Mouse (Mus musculus) intestine, embryonic 14.5 days (tissue): ENCODE measurements at regions not wholly inside any gene's neighbourhood (a gene's known extent, or its start where the extent isn't known, plus 50 kb on each side); places are given as distances from the start of the nearest gene placed in this dataset.
A peak's percentile ranks its signal among the peaks of the same experiment; 100 is the strongest.

Experiments
- ATAC-seq: fragments of 200-750 bp; cut with Nextera tagmentation; replicated peaks from 2 replicates; pipeline ENCODE4 v1.8.0; 2017; ENCODE audit warnings: low read depth, moderate number of reproducible peaks, moderate TSS enrichment, moderate library complexity; ENCODE audit not compliant: low FRiP score, low TSS enrichment
- DNase-seq: peaks from one replicate; pipeline ENCODE4 v3.0.0-alpha.2; 2018; ENCODE audit warnings: low spot score
- H3K27ac ChIP-seq: fragments of 300-500 bp; sonication (generic); 2 replicates; pipeline ENCODE4 v1.5.1; 2014; ENCODE audit warnings: low read depth, mild to moderate bottlenecking, control low read depth
- H3K27me3 ChIP-seq: fragments of 300-500 bp; sonication (generic); replicated peaks from 2 replicates; pipeline ENCODE4 v1.6.1; 2014; ENCODE audit warnings: low read length, control low read depth; ENCODE audit not compliant: control insufficient read depth, insufficient read depth
- H3K36me3 ChIP-seq: fragments of 300-500 bp; sonication (generic); 2 replicates; pipeline ENCODE4 v1.6.1; 2014; ENCODE audit warnings: low read length, control low read depth; ENCODE audit not compliant: control insufficient read depth, insufficient read depth
- H3K4me1 ChIP-seq: fragments of 300-500 bp; sonication (generic); replicated peaks from 2 replicates; pipeline ENCODE4 v1.6.1; 2014; ENCODE audit warnings: low read length, control low read depth, mixed read lengths; ENCODE audit not compliant: control insufficient read depth, insufficient read depth
- H3K4me2 ChIP-seq: fragments of 300-500 bp; sonication (generic); 2 replicates; pipeline ENCODE4 v1.6.1; 2014; ENCODE audit warnings: low read length
- H3K4me3 ChIP-seq: fragments of 300-500 bp; sonication (generic); 2 replicates; pipeline ENCODE4 v1.5.1; 2014; ENCODE audit warnings: low read depth, low read length, control low read depth, mixed read lengths
- H3K9ac ChIP-seq: fragments of 300-500 bp; sonication (generic); 2 replicates; pipeline ENCODE4 v1.6.1; 2014; ENCODE audit warnings: mild to moderate bottlenecking, low read length
- H3K9me3 ChIP-seq: fragments of 300-500 bp; sonication (generic); 2 replicates; pipeline ENCODE4 v1.6.1; 2016; ENCODE audit warnings: low read length, control low read depth; ENCODE audit not compliant: control insufficient read depth
- WGBS: fragments of 180-500 bp; shearing (Covaris S2); extraction: QIAGEN DNeasy Blood & Tissue Kit; methylation state at CpG from one replicate; pipeline ENCODE4 v1.1.7; 2014; 5-methylcytosine and 5-hydroxymethylcytosine counted together

DNA sequence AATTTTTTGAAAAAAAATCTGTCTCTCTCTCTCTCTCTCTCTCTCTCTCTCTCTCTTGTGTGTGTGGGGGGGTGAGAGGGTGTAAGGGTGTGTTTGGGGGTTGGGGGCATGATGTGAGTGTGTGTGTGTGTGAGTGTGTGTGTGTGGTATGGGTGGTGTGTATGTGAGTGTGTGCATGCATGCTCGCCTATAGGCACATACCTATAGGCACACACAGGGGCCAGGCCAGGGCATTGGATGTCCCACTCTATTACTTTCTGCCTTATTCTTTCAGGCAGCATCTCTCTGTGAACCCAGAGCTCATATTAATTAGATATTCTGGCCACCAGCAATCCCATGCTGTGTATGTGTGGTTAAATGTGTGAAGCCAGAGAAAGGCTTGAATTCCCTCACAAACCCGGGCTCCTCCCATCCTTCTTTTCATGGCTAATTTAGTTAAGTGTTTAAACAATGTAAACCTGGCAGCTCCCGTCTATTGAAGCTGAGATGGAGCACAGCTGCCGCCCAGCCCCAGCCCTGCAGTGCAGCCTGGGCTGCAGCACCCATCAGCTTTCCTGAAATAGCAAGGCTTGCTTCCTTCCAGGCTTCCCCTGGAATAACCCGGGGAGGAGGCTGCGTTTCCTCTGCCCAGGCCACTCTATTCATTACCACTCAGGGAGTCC is 288.8 kb upstream of the Zfp637 start:
- DNase-seq: peak; percentile 65
- H3K27ac ChIP-seq: peak overlapping the region; percentile 71
- ATAC-seq: peak; percentile 89
- H3K9ac ChIP-seq: no peak overlapping the region
- 0 out of 2 replicates have a peak, but pooled peaks cover 11% of the 10 kb centered on the region for H3K4me1 ChIP-seq
- 15% methylated on average over 6 of the region's 6 CpGs for WGBS
- H3K4me3 ChIP-seq: no peak overlapping the region
- H3K4me2 ChIP-seq: no peak overlapping the region
- H3K27me3 ChIP-seq: no peaks in the 10 kb centered on the region
- H3K9me3 ChIP-seq: no peaks in the 10 kb centered on the region
- H3K36me3 ChIP-seq: no peaks in the 10 kb centered on the region

DNA sequence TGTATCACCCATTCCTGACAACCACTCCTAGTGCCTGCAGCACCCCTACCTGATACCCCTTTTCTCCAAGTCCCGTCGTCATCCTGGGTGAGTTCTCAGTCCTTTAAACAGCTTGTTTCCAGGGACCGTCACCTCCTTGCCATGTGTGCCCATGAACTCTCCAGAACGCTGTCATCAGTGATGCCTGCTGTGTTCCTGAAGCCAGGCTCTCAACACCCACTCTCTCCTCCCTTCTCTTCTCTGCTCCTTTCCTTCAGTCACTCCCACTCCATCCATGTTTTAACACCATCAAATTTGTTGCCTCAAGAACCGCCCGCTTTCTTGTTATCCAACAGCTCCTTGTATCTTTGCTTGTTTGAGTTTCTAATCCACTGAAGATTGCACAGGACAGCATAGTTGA is 277.8 kb upstream of the Zfp637 start:
- Histone ChIP-seq H3K27me3 (no peaks in the 10 kb centered on the region), H3K9ac (no peak overlapping the region), H3K4me1 (0 out of 2 replicates have a peak, but pooled peaks cover 4% of the 10 kb centered on the region), H3K4me3 (no peak overlapping the region), H3K27ac (no peak overlapping the region), H3K9me3 (no peaks in the 10 kb centered on the region), H3K36me3 (no peaks in the 10 kb centered on the region), H3K4me2 (no peak overlapping the region)
- 89% methylated on average over 6 of the region's 6 CpGs for whole genome bisulfite sequencing
- DNase-seq: no peak
- no peak for ATAC-seq

DNA sequence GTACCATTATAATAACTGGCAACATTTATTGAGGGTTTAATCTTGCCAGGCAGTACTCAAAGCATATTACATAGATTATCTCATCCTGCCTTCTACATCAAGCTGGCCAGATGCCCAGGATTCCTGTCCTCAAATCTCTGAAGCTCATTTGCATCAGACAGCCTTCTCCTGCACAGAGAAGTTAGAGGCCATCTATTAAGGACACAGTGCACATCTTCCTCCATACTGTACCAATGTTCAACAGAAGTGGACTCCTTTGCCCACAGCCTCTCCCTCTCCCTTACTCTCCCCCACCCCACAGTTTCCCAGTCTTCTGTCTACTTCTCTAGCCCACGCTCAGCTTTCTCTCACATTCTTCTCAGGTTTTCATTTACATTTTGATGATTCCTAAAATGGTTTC is 277.3 kb upstream of the Zfp637 start:
- ATAC-seq: no peak
- no peak overlapping the region for H3K4me2 ChIP-seq
- H3K27ac ChIP-seq: no peak overlapping the region
- no peak overlapping the region for H3K9ac ChIP-seq
- no peaks in the 10 kb centered on the region for H3K9me3 ChIP-seq
- WGBS: 88% methylated on average over 1 of the region's 1 CpGs
- H3K27me3 ChIP-seq: no peaks in the 10 kb centered on the region
- H3K4me3 ChIP-seq: no peak overlapping the region
- H3K36me3 ChIP-seq: no peaks in the 10 kb centered on the region
- no peak for DNase-seq
- H3K4me1 ChIP-seq: 0 out of 2 replicates have a peak, but pooled peaks cover 4% of the 10 kb centered on the region

DNA sequence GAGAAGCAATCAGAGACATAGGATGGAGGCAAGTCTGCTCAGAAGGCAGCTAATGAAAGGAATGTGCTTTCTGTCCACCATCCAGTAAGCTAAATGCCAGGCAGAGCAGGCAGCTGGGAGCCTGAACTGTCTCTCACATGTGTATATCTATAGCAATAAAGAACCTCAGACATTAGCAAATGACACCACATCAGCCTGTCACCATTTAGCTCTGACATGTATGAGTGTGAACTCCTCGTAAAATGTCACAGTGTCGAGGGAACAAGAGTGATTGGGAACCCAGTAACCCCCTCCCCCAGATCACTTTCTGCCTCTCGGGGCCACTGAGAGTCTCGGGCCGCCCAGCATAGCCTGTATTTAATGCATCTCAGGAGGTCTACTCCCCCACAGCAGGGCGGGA is 274.2 kb upstream of the Zfp637 start:
- Histone ChIP-seq H3K4me2 (no peak overlapping the region), H3K27me3 (no peaks in the 10 kb centered on the region), H3K27ac (no peak overlapping the region), H3K36me3 (no peaks in the 10 kb centered on the region), H3K9ac (no peak overlapping the region), H3K9me3 (no peaks in the 10 kb centered on the region), H3K4me3 (no peak overlapping the region), H3K4me1 (peaks cover 14% of the 10 kb centered on the region; the same call in 1 of the 2 replicates)
- ATAC-seq (no peak), DNase-seq (no peak)
- WGBS: 54% methylated on average over 6 of the region's 6 CpGs

DNA sequence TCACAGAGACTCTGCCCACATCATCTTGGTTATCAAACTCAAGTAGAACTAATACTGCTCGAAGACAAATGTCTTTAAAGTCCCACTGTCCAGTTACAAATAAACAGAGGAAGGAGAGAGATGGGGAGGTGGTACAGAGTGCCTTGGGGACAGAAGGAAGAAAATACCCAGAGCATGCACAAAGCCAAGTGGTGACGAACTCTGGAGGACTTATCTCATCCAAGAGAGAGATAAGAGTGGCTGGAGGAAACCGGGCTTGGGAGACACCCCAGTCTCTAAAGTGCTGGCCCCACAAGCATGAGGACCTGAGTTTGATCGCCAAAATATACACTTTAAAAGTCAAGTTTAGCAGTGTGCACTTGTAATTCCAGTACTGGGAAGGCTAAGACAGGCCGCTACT is 273.3 kb upstream of the Zfp637 start:
- ATAC-seq (no peak), DNase-seq (no peak)
- Histone ChIP-seq H3K9ac (no peak overlapping the region), H3K4me3 (no peak overlapping the region), H3K27me3 (no peaks in the 10 kb centered on the region), H3K4me1 (peaks cover 14% of the 10 kb centered on the region; the same call in 1 of the 2 replicates), H3K9me3 (no peaks in the 10 kb centered on the region), H3K36me3 (no peaks in the 10 kb centered on the region), H3K27ac (no peak overlapping the region), H3K4me2 (no peak overlapping the region)
- WGBS: 79% methylated on average over 5 of the region's 5 CpGs

DNA sequence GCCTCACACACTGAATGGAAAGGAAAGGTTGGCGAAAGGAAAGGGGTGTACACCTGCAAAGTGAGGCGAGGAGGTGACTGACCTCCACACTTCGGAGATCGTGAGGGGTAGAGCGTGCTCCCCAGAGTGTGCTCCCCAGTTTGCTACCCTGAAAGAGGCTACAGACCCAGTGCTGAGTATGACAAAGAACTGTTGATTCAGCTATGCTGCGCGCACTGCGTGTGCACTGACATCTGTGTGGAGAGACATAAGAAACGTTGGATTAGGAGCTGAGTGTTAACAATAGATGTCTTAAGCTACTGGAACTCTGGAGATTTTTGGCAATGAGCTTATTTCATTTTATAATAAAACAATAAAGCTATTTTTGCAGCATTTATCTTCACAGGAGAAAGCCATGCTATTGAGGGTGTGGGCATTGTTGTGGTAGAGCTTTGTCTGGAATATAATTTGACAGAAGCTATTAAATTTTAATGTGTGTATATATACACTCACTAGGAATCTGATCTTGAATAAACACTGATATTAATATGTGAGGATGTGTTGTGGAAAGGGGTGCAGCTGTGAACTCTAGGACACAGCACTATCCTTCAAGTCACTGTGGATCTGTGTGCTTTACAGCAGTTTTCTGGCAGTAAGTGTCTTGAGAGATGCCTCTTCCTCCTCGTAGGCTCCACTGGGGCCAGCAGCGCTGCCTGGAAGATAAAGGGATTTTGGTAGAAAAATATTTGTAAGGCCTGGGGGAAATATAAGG is 271.2 kb upstream of the Zfp637 start:
- ATAC-seq (no peak), DNase-seq (peak; percentile 48)
- Histone ChIP-seq H3K27ac (no peak overlapping the region), H3K27me3 (no peaks in the 10 kb centered on the region), H3K4me1 (peaks cover 23% of the 10 kb centered on the region; the same call in 1 of the 2 replicates), H3K9ac (no peak overlapping the region), H3K36me3 (no peaks in the 10 kb centered on the region), H3K4me2 (no peak overlapping the region), H3K4me3 (no peak overlapping the region), H3K9me3 (no peaks in the 10 kb centered on the region)
- WGBS: 63% methylated on average over 11 of the region's 11 CpGs

DNA sequence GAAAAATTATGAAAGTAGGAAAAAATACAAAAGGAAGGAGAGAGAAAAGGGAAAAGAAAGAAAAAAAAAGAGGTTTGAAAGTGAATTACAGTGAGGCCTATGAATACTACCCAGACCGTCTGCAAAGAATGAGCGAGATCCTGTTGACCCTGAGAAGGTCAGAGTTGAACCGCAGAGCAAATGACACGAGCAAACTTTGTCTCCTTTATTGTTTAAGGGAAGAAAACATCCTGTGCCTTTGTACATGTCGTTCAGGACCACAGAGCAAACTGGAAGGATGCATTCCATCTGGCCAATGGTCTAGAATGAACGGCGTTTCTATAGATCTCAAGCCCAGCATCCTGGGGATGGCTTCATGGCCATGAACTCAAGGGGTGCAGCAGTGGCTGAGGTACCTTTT is 270.6 kb upstream of the Zfp637 start:
- 51% methylated on average over 7 of the region's 7 CpGs for WGBS
- no peak for ATAC-seq
- Histone ChIP-seq H3K4me3 (no peak overlapping the region), H3K4me2 (no peak overlapping the region), H3K27ac (no peak overlapping the region), H3K9ac (no peak overlapping the region), H3K27me3 (no peaks in the 10 kb centered on the region), H3K9me3 (no peaks in the 10 kb centered on the region), H3K4me1 (peaks cover 23% of the 10 kb centered on the region; the same call in 1 of the 2 replicates), H3K36me3 (no peaks in the 10 kb centered on the region)
- DNase-seq: peak; percentile 39

DNA sequence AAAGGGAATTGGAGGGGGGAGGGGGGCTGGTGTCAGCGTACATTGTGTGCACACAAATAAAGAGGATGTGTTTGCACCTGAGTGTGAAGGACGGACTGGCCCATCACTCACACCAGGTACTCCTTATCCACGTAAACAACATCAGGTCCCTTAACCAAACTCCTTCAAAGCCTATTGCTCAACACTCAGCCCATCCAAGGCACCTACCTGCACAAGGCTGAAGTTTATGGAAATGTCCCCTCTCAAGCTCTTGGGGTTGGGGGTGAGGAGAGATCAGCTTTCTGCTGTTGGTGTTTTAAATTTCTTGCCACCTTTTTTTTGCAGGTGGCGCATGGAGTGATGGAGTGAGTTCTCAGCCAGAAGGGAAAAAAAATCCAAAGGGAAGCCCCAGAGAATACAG is 270.2 kb upstream of the Zfp637 start:
- no peak for ATAC-seq
- no peak for DNase-seq
- Histone ChIP-seq H3K4me2 (no peak overlapping the region), H3K27ac (no peak overlapping the region), H3K27me3 (no peaks in the 10 kb centered on the region), H3K9me3 (no peaks in the 10 kb centered on the region), H3K4me1 (peaks cover 22% of the 10 kb centered on the region; the same call in 1 of the 2 replicates), H3K4me3 (no peak overlapping the region), H3K9ac (no peak overlapping the region), H3K36me3 (no peaks in the 10 kb centered on the region)
- 92% methylated on average over 4 of the region's 4 CpGs for WGBS
